Mouse (Mus musculus) forebrain, embryonic 15.5 days (tissue): ENCODE results near the gene Vgll4. TPM values are rescaled to one million over a fixed set of nuclear protein-coding genes. Genes with fewer than 3 reads are reported as not detected.

Experiments
- ATAC-seq: fragments of 200-750 bp; cut with Nextera tagmentation; replicated peaks from 2 replicates; pipeline ENCODE4 v1.8.0; 2017; ENCODE audit warnings: mild to moderate bottlenecking, moderate TSS enrichment, moderate library complexity
- H3K27ac ChIP-seq: fragments of 300-500 bp; sonication (generic); replicated peaks from 2 replicates; pipeline ENCODE4 v1.5.1; 2015; ENCODE audit warnings: mild to moderate bottlenecking, inconsistent platforms
- H3K27me3 ChIP-seq: fragments of 300-500 bp; sonication (generic); 2 replicates; pipeline ENCODE4 v1.6.1; 2015; ENCODE audit warnings: inconsistent platforms
- H3K36me3 ChIP-seq: fragments of 300-500 bp; sonication (generic); 2 replicates; pipeline ENCODE4 v1.6.1; 2015; ENCODE audit warnings: mild to moderate bottlenecking, inconsistent platforms
- H3K4me1 ChIP-seq: fragments of 300-500 bp; sonication (generic); 2 replicates; pipeline ENCODE4 v1.6.1; 2015; ENCODE audit warnings: inconsistent platforms
- H3K4me2 ChIP-seq: fragments of 300-500 bp; sonication (generic); replicated peaks from 2 replicates; pipeline ENCODE4 v1.6.1; 2015; ENCODE audit warnings: mild to moderate bottlenecking, inconsistent platforms
- H3K4me3 ChIP-seq: fragments of 300-500 bp; sonication (generic); 2 replicates; pipeline ENCODE4 v1.5.1; 2015; ENCODE audit warnings: mild to moderate bottlenecking, inconsistent platforms
- H3K9ac ChIP-seq: fragments of 300-500 bp; sonication (generic); replicated peaks from 2 replicates; pipeline ENCODE4 v1.6.1; 2015; ENCODE audit warnings: mild to moderate bottlenecking, inconsistent platforms
- H3K9me3 ChIP-seq: fragments of 300-500 bp; sonication (generic); 2 replicates; pipeline ENCODE4 v1.6.1; 2016; ENCODE audit warnings: inconsistent platforms
- WGBS: fragments of 180-500 bp; shearing (Covaris S2); methylation state at CpG from one replicate; pipeline ENCODE4 v1.1.7; 2015; ENCODE audit warnings: mixed read lengths; 5-methylcytosine and 5-hydroxymethylcytosine counted together
- polyA plus RNA-seq: library from polyadenylated mRNA; unstranded; fragments of >200 nt; fragmentation: Nextera tagmentation; extraction: Ambion mirVana; gene quantifications from 2 replicates; pipeline ENCODE4 v1.2.1, GENCODE M21; 2015

Vgll4 gene
- polyA plus RNA-seq, 1 experiment from 2014 or later, result 83.1 TPM

GRCm38 (mm10) chr6:114855644-114856043 lies 114.2 kb downstream of the Vgll4 start:
- ATAC-seq, result no peak
- Histone ChIP-seq H3K4me3 (no peak overlapping the region), H3K27ac (no peak overlapping the region), H3K9ac (no peak overlapping the region), H3K36me3 (peaks cover 6% of the 10 kb centered on the region), H3K4me2 (no peak overlapping the region), H3K4me1 (peaks cover 16% of the 10 kb centered on the region), H3K27me3 (no peaks in the 10 kb centered on the region), H3K9me3 (no peaks in the 10 kb centered on the region)
- 81% methylated on average over 3 of the region's 3 CpGs for WGBS

- Histone ChIP-seq H3K27me3 (no peaks in the 10 kb centered on the region), H3K9ac (no peak overlapping the region), H3K4me1 (peaks cover 16% of the 10 kb centered on the region), H3K9me3 (no peaks in the 10 kb centered on the region), H3K4me3 (no peak overlapping the region), H3K27ac (no peak overlapping the region), H3K36me3 (0 out of 2 replicates have a peak, but pooled peaks cover 3% of the 10 kb centered on the region), H3K4me2 (no peak overlapping the region)
- no peak for ATAC-seq
- WGBS, result 51% methylated on average over 2 of the region's 2 CpGs
Measured at GRCm38 (mm10) chr6:114854368-114854767, 115.4 kb downstream of the Vgll4 start.

- no peak overlapping the region for H3K4me3 ChIP-seq
- no peaks in the 10 kb centered on the region for H3K36me3 ChIP-seq
- no peaks in the 10 kb centered on the region for H3K27me3 ChIP-seq
- no peak overlapping the region for H3K27ac ChIP-seq
- H3K9ac ChIP-seq, result no peak overlapping the region
- H3K4me1 ChIP-seq, result peaks cover 16% of the 10 kb centered on the region
- no peaks in the 10 kb centered on the region for H3K9me3 ChIP-seq
- ATAC-seq, result no peak
- H3K4me2 ChIP-seq, result no peak overlapping the region
- 24% methylated on average over 3 of the region's 3 CpGs for WGBS
Measured at GRCm38 (mm10) chr6:114852739-114853138, 117.1 kb downstream of the Vgll4 start.

- H3K4me2 ChIP-seq, result no peak overlapping the region
- no peak for ATAC-seq
- no peaks in the 10 kb centered on the region for H3K27me3 ChIP-seq
- WGBS, result 28% methylated on average over 7 of the region's 7 CpGs
- no peaks in the 10 kb centered on the region for H3K9me3 ChIP-seq
- H3K4me1 ChIP-seq, result peaks cover 16% of the 10 kb centered on the region
- H3K36me3 ChIP-seq, result no peaks in the 10 kb centered on the region
- H3K4me3 ChIP-seq, result no peak overlapping the region
- no peak overlapping the region for H3K27ac ChIP-seq
- H3K9ac ChIP-seq, result no peak overlapping the region
Measured at GRCm38 (mm10) chr6:114851688-114852087, 118.1 kb downstream of the Vgll4 start.

GRCm38 (mm10) chr6:114849787-114850186 lies 120.0 kb downstream of the Vgll4 start:
- H3K27me3 ChIP-seq, result no peaks in the 10 kb centered on the region
- ATAC-seq, result no peak

GRCm38 (mm10) chr6:114848761-114849160 lies 121.0 kb downstream of the Vgll4 start:
- H3K27me3 ChIP-seq, result no peaks in the 10 kb centered on the region
- H3K9ac ChIP-seq, result no peak overlapping the region
- no peaks in the 10 kb centered on the region for H3K9me3 ChIP-seq
- ATAC-seq, result no peak
- H3K36me3 ChIP-seq, result no peaks in the 10 kb centered on the region
- peaks cover 16% of the 10 kb centered on the region for H3K4me1 ChIP-seq
- 64% methylated on average over 7 of the region's 7 CpGs for WGBS
- H3K4me3 ChIP-seq, result no peak overlapping the region
- H3K27ac ChIP-seq, result no peak overlapping the region
- no peak overlapping the region for H3K4me2 ChIP-seq

More at GRCm38 (mm10) chr6:114849787-114850186, 120.0 kb downstream of the Vgll4 start:
- Histone ChIP-seq H3K4me3 (no peak overlapping the region), H3K4me1 (peaks cover 21% of the 10 kb centered on the region), H3K9me3 (no peaks in the 10 kb centered on the region), H3K9ac (no peak overlapping the region), H3K27ac (no peak overlapping the region), H3K4me2 (no peak overlapping the region), H3K36me3 (no peaks in the 10 kb centered on the region)
- 86% methylated on average over 8 of the region's 8 CpGs for WGBS

GRCm38 (mm10) chr6:114847582-114848174 lies 122.1 kb downstream of the Vgll4 start:
- ATAC-seq, result no peak
- Histone ChIP-seq H3K27me3 (no peaks in the 10 kb centered on the region), H3K36me3 (no peaks in the 10 kb centered on the region), H3K4me2 (no peak overlapping the region), H3K4me3 (no peak overlapping the region), H3K9ac (no peak overlapping the region), H3K9me3 (no peaks in the 10 kb centered on the region), H3K4me1 (peaks cover 13% of the 10 kb centered on the region), H3K27ac (no peak overlapping the region)
- WGBS, result 84% methylated on average over 12 of the region's 12 CpGs

- no peaks in the 10 kb centered on the region for H3K36me3 ChIP-seq
- no peak for ATAC-seq
- no peak overlapping the region for H3K9ac ChIP-seq
- H3K9me3 ChIP-seq, result no peaks in the 10 kb centered on the region
- 24% methylated on average over 4 of the region's 4 CpGs for WGBS
- no peak overlapping the region for H3K4me3 ChIP-seq
- no peak overlapping the region for H3K4me2 ChIP-seq
- H3K27ac ChIP-seq, result no peak overlapping the region
- no peaks in the 10 kb centered on the region for H3K27me3 ChIP-seq
- peaks cover 7% of the 10 kb centered on the region for H3K4me1 ChIP-seq
Measured at GRCm38 (mm10) chr6:114846153-114846772, 123.5 kb downstream of the Vgll4 start.

GRCm38 (mm10) chr6:114842863-114843262 lies 126.9 kb downstream of the Vgll4 start:
- Histone ChIP-seq H3K4me2 (no peak overlapping the region), H3K4me1 (peaks cover 5% of the 10 kb centered on the region), H3K36me3 (no peaks in the 10 kb centered on the region), H3K4me3 (no peak overlapping the region), H3K27ac (no peak overlapping the region), H3K9ac (no peak overlapping the region), H3K27me3 (no peaks in the 10 kb centered on the region), H3K9me3 (no peaks in the 10 kb centered on the region)
- no peak for ATAC-seq
- WGBS, result 97% methylated on average over 2 of the region's 2 CpGs

GRCm38 (mm10) chr6:114842131-114842530 lies 127.7 kb downstream of the Vgll4 start:
- ATAC-seq, result no peak
- Histone ChIP-seq H3K4me2 (no peak overlapping the region), H3K27ac (no peak overlapping the region; the same call in 1 of the 2 replicates), H3K4me3 (no peak overlapping the region), H3K27me3 (no peaks in the 10 kb centered on the region), H3K9ac (no peak overlapping the region), H3K9me3 (no peaks in the 10 kb centered on the region), H3K4me1 (peaks cover 5% of the 10 kb centered on the region), H3K36me3 (no peaks in the 10 kb centered on the region)
- 72% methylated on average over 3 of the region's 3 CpGs for WGBS

- Histone ChIP-seq H3K36me3 (no peaks in the 10 kb centered on the region), H3K4me1 (no peaks in the 10 kb centered on the region), H3K27ac (no peak overlapping the region), H3K9ac (no peak overlapping the region), H3K4me2 (no peak overlapping the region), H3K4me3 (no peak overlapping the region), H3K27me3 (no peaks in the 10 kb centered on the region), H3K9me3 (no peaks in the 10 kb centered on the region)
- WGBS, result 92% methylated on average over 7 of the region's 7 CpGs
- no peak for ATAC-seq
Measured at GRCm38 (mm10) chr6:114840012-114840411, 129.8 kb downstream of the Vgll4 start.

- no peak overlapping the region for H3K4me3 ChIP-seq
- H3K9ac ChIP-seq, result no peak overlapping the region
- no peak for ATAC-seq
- no peaks in the 10 kb centered on the region for H3K4me1 ChIP-seq
- no peaks in the 10 kb centered on the region for H3K9me3 ChIP-seq
- no peaks in the 10 kb centered on the region for H3K36me3 ChIP-seq
- no peaks in the 10 kb centered on the region for H3K27me3 ChIP-seq
- 90% methylated on average over 4 of the region's 4 CpGs for WGBS
- no peak overlapping the region for H3K4me2 ChIP-seq
- H3K27ac ChIP-seq, result no peak overlapping the region
Measured at GRCm38 (mm10) chr6:114838872-114839271, 130.9 kb downstream of the Vgll4 start.

- Histone ChIP-seq H3K27me3 (no peaks in the 10 kb centered on the region), H3K9me3 (no peaks in the 10 kb centered on the region), H3K4me2 (no peak overlapping the region), H3K36me3 (no peaks in the 10 kb centered on the region), H3K9ac (no peak overlapping the region), H3K4me1 (no peaks in the 10 kb centered on the region), H3K27ac (no peak overlapping the region), H3K4me3 (no peak overlapping the region)
- no peak for ATAC-seq
- WGBS, result 52% methylated on average over 3 of the region's 3 CpGs
Measured at GRCm38 (mm10) chr6:114836433-114836832, 133.4 kb downstream of the Vgll4 start.
